Mouse (Mus musculus) myocyte (in vitro differentiated cells): ENCODE data around the gene Ppp2r5c.

Experiments
- CEBPB ChIP-seq: IDR thresholded peaks from 2 replicates; pipeline ENCODE4 v1.6.1; 2011; ENCODE audit warnings: mild to moderate bottlenecking, moderate library complexity; ENCODE audit not compliant: poor library complexity, insufficient read depth, severe bottlenecking
- E2F4 ChIP-seq: IDR thresholded peaks from one replicate; pipeline ENCODE4 v1.6.1; 2011; ENCODE audit warnings: mild to moderate bottlenecking, control low read depth, moderate library complexity; ENCODE audit not compliant: insufficient read depth
- MAX ChIP-seq: IDR thresholded peaks from one replicate; pipeline ENCODE4 v1.6.1; 2011; ENCODE audit warnings: low read depth, mild to moderate bottlenecking, control low read depth
- POLR2A ChIP-seq: IDR thresholded peaks from one replicate; pipeline ENCODE4 v1.6.1; 2011; ENCODE audit warnings: low read depth, mild to moderate bottlenecking, control low read depth, moderate library complexity; ENCODE audit not compliant: insufficient read length
- POLR2AphosphoS2 ChIP-seq: IDR thresholded peaks from one replicate; pipeline ENCODE4 v1.6.1; 2011; ENCODE audit warnings: low read depth, control low read depth; ENCODE audit not compliant: insufficient read length
- REST ChIP-seq: IDR thresholded peaks from one replicate; pipeline ENCODE4 v1.6.1; 2011; ENCODE audit warnings: mild to moderate bottlenecking, control low read depth, moderate library complexity; ENCODE audit not compliant: insufficient read depth, insufficient read length
- TCF12 ChIP-seq: IDR thresholded peaks from one replicate; pipeline ENCODE4 v1.6.1; 2011; ENCODE audit warnings: mild to moderate bottlenecking, control low read depth; ENCODE audit not compliant: poor library complexity, insufficient read depth, severe bottlenecking
- USF1 ChIP-seq: IDR thresholded peaks from one replicate; pipeline ENCODE4 v1.6.1; 2011; ENCODE audit warnings: low read depth, mild to moderate bottlenecking, control low read depth, moderate library complexity

DNA sequence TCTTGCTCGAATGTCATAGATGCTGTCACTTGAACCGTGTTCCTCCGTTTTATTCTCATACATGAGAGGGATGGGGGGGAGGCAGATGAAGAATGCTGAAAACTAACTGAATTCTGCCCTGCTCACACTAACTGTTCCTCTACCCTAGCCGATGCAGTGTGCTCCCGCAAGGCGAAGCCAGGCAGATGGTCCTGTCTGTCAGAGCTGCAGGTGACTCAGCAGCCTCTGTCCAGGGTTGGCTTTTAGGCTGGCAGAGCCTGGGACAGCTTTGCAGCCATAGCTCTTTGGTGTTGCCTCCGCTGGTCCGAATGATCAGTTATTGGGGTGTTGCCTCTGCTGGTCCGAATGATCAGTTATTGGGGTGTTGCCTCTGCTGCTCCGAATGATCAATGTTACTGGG is 124.1 kb downstream of the Ppp2r5c start:
- TF ChIP-seq E2F4 (no peak), REST (no peak), MAX (no peak), POLR2A (no peak), USF1 (no peak), TCF12 (no peak), CEBPB (no peak), POLR2AphosphoS2 (no peak)
